Mouse (Mus musculus): Measurements from ENCODE around the gene Tns4. TPM values are rescaled to one million over a fixed set of nuclear protein-coding genes. Genes with fewer than 3 reads are reported as not detected.

Gene Tns4
- polyA plus RNA-seq, 1 experiment from 2014 or later: 0.84 TPM

DNA sequence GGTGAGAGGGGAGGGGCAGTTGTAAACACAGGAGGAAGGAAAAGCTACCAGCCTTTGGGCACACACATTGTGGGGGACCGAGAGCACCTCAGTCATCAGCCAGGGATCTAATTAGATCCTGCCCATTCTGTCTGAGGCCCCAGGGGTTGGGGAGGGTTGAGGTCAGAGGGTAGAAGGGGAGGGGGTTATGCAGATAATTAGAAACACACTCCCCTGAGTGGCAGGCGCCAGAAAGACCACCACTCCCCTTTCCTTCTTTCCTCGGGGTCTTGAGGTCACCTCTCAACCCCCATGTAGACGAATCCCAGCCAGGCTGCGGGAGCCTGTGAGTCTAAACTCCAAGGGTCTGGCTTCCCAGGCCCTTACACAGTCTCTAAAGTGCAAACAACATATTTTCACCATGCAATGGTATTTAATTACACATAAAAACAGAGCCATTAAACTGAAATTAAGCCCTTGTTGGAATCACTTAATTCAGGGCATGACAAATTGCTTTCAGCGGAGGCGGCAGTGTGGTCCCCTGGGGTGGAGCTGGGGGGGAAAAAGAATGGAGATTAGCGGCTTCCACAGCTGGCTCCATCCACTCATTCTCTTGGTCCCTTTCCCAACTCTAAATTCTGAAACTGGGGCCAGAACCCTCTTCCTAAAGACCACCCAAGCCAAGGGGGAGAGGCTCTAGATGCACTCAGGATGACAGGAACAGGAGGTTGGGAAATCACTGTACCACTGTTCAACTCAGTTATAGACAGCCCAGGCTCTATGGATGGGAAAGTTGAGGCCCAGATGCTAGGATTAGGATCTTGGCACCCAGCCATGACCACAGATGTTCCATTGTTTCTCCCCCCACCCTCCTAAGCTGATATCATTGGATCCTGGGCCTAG lies 33.3 kb downstream of the Tns4 start:
- Histone ChIP-seq H3K27me3 (ENCODE audit: low read depth, poor library complexity, severe bottlenecking) (0 out of 2 replicates have a peak, but pooled peaks cover 6% of the 10 kb centered on the region), H3K4me1 (peaks cover 25% of the 10 kb centered on the region), H3K4me3 (0 out of 2 replicates have a peak overlapping the region, but pooled peaks have one; percentile 0), H3K9me3 (replicated peaks) (peaks cover 4% of the 10 kb centered on the region; the same call in 1 of the 2 replicates), H3K36me3 (peaks cover 19% of the 10 kb centered on the region), H3K27ac (replicated peaks) (peak overlapping the region; percentile 50)
- DNase-seq (ENCODE audit: low spot score): peak; percentile 54
- WGBS: 10% methylated on average over 8 of the region's 8 CpGs

DNA sequence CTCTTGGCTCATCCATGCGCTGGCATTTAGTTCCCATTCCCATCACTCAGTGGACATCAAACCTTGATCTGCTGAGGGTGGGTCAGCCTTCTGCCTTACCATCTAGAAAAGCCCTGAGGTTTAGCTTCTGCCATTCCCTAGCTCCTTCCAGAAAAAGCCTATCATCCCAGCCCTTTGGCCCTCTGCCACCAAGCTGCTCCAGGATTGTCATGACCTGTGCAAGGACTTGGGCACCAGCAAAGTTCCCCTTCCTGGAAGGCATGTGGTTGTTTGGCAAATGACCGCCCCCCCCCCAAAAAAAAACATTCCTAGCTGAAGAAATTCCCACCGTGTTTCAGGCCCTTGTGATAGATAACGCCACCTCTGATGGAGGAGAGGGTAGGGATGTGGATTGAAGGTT lies 34.0 kb downstream of the Tns4 start:
- peaks cover 25% of the 10 kb centered on the region for H3K4me1 ChIP-seq
- peaks cover 25% of the 10 kb centered on the region for H3K36me3 ChIP-seq
- 53% methylated on average over 4 of the region's 4 CpGs for WGBS
- H3K27ac ChIP-seq (replicated peaks): peak overlapping the region; percentile 50; the same call in 1 of the 2 replicates
- no peak overlapping the region for H3K4me3 ChIP-seq
- H3K27me3 ChIP-seq (ENCODE audit: low read depth, poor library complexity, severe bottlenecking): 0 out of 2 replicates have a peak, but pooled peaks cover 4% of the 10 kb centered on the region
- H3K9me3 ChIP-seq (replicated peaks): peaks cover 4% of the 10 kb centered on the region; the same call in 1 of the 2 replicates
- no peak for DNase-seq (ENCODE audit: low spot score)

DNA sequence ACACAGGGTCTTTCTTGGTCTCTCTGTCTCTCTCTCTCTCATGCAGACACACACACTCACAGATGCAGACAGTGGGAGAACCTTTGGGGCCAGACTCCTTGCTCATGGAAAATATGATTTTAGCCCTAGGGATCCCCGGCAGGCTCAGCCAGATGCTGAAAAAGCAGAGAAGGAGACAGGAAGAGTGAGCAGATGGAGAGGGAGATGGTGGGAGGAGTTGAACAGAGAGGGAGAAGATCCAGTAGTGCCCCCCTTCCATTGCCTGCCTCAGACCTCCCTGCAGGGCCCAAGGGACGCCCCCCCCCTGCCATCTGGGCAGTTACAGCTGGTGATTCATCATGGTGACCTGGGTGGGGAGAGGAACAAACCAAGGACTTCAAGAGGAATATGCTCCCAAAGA lies 41.5 kb downstream of the Tns4 start:
- no peaks in the 10 kb centered on the region for H3K9me3 ChIP-seq (replicated peaks)
- DNase-seq (ENCODE audit: low spot score): no peak
- H3K36me3 ChIP-seq: peaks cover 84% of the 10 kb centered on the region
- H3K4me3 ChIP-seq: no peak overlapping the region
- H3K27ac ChIP-seq (replicated peaks): peak overlapping the region; percentile 61
- WGBS: 81% methylated on average over 2 of the region's 2 CpGs
- H3K4me1 ChIP-seq: peaks cover 46% of the 10 kb centered on the region
- no peaks in the 10 kb centered on the region for H3K27me3 ChIP-seq (ENCODE audit: low read depth, poor library complexity, severe bottlenecking)

DNA sequence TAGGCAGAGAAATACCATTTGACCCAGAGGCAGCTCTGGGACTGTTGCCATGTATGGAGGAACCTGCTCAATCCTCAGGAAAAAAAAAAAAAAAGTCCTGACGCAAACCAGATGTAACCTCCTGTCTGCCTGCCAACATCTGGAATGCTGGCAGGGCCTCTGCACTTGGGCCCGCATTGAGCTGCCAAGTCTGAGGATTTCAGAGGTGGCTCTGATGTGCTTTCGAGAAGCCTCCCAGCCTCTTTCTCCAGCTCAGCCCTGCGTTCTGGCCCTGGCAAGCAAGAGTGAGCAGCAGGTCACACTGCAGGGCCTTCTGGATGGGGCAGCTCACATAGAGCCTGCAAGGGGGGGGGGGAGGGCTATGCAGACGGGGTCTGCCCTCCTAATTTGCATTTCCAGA lies 42.0 kb downstream of the Tns4 start:
- no peak for DNase-seq (ENCODE audit: low spot score)
- Histone ChIP-seq H3K9me3 (replicated peaks) (no peaks in the 10 kb centered on the region), H3K27ac (replicated peaks) (peak overlapping the region; percentile 61), H3K36me3 (peaks cover 79% of the 10 kb centered on the region), H3K4me1 (peaks cover 49% of the 10 kb centered on the region), H3K4me3 (no peak overlapping the region), H3K27me3 (ENCODE audit: low read depth, poor library complexity, severe bottlenecking) (no peaks in the 10 kb centered on the region)
- WGBS: 66% methylated on average over 5 of the region's 5 CpGs

DNA sequence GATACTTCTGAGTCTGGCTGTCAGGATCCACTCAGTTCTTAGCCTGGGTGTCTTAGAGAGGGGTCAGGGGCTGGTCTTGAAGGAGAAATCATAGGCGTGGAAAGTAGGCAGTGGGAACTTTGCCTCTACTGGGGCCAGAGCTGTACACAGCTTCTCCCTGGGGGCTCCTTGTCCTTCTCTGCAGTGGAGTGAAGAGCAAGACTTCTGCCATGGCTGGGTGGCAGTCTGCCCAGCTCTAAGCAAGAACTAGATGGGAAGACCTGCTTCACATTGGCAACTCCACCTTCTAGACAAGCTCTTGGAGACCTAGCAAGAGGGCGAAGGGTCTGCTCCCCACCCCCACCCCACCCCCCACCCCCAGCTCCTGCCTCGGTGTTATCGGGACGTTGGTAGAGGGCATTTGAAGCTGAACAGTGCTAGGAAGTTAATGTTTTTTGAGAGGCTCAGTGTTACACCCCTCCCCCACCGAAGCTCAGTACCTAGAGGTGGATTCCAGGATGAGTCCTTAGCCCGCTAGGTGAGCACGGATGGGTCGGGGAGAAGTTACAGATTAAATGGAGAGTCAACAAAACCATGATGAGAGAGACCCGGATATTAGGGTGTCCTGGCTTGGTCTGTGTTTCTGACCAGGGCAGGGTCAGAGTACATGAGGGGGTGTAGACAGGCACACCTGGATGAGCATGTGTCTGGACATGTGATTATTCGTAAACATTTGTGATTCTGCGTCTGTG lies 43.8 kb downstream of the Tns4 start:
- Histone ChIP-seq H3K4me3 (no peak overlapping the region), H3K4me1 (peaks cover 67% of the 10 kb centered on the region), H3K27me3 (ENCODE audit: low read depth, poor library complexity, severe bottlenecking) (no peaks in the 10 kb centered on the region), H3K9me3 (replicated peaks) (no peaks in the 10 kb centered on the region), H3K27ac (replicated peaks) (no peak overlapping the region), H3K36me3 (peaks cover 61% of the 10 kb centered on the region)
- no peak for DNase-seq (ENCODE audit: low spot score)
- 89% methylated on average over 12 of the region's 12 CpGs for WGBS

DNA sequence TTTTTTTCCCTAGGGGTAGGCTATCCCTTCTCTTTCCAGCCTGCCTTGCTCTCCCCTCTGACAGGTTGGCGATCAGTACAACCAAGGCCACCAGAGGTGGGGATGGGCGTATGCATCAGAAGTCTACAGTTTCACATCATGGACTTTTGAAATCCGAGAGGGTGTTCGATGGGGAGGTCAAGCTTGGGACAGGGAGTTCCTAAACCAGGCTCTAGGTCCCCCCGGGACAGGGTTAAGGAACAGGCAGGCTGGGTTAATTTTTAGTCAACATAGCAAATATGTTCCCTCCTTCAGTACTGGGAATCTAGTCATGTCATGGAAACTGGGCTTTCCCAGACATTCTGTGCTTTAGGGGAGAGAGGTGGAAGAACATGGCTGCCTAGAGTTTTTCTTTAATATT lies 44.8 kb downstream of the Tns4 start:
- Histone ChIP-seq H3K9me3 (replicated peaks) (no peaks in the 10 kb centered on the region), H3K27me3 (ENCODE audit: low read depth, poor library complexity, severe bottlenecking) (no peaks in the 10 kb centered on the region), H3K4me1 (peaks cover 77% of the 10 kb centered on the region), H3K36me3 (peaks cover 51% of the 10 kb centered on the region), H3K4me3 (no peak overlapping the region), H3K27ac (replicated peaks) (no peak overlapping the region)
- 80% methylated on average over 5 of the region's 5 CpGs for WGBS
- DNase-seq (ENCODE audit: low spot score): no peak

DNA sequence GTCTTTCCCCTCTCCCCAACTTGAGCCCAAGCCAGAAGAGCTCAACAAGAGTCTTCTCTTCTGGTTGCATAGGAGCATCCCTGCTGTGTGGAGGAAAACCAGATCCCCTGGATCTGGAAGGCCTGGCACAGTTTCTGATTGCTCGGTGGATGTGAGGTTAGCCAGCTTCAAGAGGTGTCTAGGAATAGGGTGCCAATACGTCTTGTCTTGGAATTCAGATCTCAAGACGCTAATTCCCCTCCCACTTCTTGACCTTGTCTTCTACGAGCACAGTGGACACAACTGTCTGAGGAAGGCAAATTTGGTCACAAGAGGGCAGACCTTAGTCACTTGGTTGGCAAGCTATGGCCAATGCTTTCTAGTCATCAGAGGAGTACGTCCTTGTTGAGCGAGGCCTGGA lies 45.5 kb downstream of the Tns4 start:
- H3K4me1 ChIP-seq: peaks cover 77% of the 10 kb centered on the region
- H3K27me3 ChIP-seq (ENCODE audit: low read depth, poor library complexity, severe bottlenecking): peaks cover 5% of the 10 kb centered on the region; the same call in 1 of the 2 replicates
- H3K4me3 ChIP-seq: peak overlapping the region; percentile 14
- 88% methylated on average over 6 of the region's 6 CpGs for WGBS
- H3K36me3 ChIP-seq: peaks cover 45% of the 10 kb centered on the region
- no peak overlapping the region for H3K27ac ChIP-seq (replicated peaks)
- no peak for DNase-seq (ENCODE audit: low spot score)
- H3K9me3 ChIP-seq (replicated peaks): no peaks in the 10 kb centered on the region

DNA sequence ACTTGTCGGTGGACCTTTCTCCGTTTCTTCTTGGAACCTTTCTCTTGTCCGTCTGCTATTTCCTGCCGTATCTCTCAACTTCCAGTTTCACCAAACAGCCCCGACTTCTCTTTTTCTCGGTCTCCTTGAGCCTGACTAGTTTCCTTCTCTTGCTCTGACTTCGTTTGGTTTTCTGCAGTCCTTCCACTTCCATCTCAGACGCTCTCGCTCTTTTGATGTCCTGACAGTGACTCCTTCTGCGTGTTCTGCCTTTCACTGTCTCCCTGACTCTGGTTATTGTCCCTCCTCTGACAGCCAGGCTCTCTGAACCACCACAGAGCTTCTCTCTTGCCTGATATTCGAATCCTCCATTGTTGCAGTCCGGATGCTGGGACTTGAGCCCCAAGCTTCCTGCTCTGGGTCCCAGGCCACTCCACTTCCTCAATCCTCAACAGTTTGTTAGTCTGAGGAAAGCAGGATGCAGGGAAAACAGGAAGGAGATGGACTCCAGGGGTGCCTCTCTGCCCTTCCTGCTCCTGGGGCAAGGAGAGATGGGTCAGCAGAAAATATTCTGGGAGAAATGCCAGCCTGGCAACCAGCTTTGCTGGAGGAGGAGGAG lies 46.2 kb downstream of the Tns4 start:
- H3K4me1 ChIP-seq: peaks cover 77% of the 10 kb centered on the region
- H3K27ac ChIP-seq (replicated peaks): peak overlapping the region; percentile 92
- peak overlapping the region; percentile 62 for H3K4me3 ChIP-seq
- peaks cover 6% of the 10 kb centered on the region; the same call in 1 of the 2 replicates for H3K27me3 ChIP-seq (ENCODE audit: low read depth, poor library complexity, severe bottlenecking)
- H3K9me3 ChIP-seq (replicated peaks): no peaks in the 10 kb centered on the region
- no peak for DNase-seq (ENCODE audit: low spot score)
- H3K36me3 ChIP-seq: peaks cover 38% of the 10 kb centered on the region
- WGBS: 68% methylated on average over 12 of the region's 12 CpGs

DNA sequence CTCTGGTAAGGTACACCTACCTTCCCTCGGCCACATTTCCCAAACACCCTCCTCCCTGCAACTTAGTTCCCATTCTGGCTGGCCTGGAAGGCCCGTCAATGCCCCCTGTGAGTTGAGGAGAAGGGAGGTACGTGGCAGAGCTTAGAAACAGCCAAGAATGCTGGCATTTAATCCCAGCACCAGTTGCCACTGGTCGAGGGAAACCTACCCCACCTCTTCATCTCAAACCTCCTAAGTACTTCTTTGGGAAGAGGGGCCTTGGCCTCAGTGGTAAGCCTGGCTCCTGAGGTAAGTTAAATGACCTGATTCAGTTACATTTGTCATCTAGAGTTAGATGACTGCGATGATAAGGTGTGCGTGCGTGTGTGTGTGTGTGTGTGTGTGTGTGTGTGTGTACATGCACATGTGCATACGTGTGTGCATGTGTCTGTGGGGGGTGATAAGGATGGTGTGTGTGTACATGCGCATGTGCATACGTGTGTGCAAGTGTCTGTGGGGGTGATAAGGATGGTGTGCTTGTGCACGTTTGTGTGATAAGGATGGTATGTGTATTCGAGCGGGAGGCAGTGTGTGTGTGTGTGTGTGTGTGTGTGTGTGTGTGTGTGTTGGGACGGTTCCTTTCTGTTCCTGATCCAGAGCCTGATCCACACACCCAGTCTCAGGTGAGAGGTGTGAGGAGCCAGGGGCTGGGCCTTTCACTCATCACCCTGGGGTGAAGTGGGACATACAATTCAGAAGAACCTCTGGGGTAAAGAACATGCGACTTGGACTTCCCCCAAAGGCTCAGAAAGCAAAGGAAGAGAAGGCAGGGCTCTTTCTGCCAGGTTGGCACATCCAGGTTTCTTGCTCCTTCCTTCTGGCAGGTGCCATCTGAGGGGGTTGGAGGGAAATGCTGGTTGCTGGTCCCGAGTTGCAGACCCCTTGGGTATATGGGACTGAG lies 47.0 kb downstream of the Tns4 start:
- peak overlapping the region; percentile 92 for H3K27ac ChIP-seq (replicated peaks)
- H3K9me3 ChIP-seq (replicated peaks): no peaks in the 10 kb centered on the region
- 62% methylated on average over 16 of the region's 16 CpGs for WGBS
- H3K27me3 ChIP-seq (ENCODE audit: low read depth, poor library complexity, severe bottlenecking): peaks cover 6% of the 10 kb centered on the region; the same call in 1 of the 2 replicates
- peaks cover 69% of the 10 kb centered on the region for H3K4me1 ChIP-seq
- H3K4me3 ChIP-seq: peak overlapping the region; percentile 62
- no peak for DNase-seq (ENCODE audit: low spot score)
- H3K36me3 ChIP-seq: peaks cover 29% of the 10 kb centered on the region

DNA sequence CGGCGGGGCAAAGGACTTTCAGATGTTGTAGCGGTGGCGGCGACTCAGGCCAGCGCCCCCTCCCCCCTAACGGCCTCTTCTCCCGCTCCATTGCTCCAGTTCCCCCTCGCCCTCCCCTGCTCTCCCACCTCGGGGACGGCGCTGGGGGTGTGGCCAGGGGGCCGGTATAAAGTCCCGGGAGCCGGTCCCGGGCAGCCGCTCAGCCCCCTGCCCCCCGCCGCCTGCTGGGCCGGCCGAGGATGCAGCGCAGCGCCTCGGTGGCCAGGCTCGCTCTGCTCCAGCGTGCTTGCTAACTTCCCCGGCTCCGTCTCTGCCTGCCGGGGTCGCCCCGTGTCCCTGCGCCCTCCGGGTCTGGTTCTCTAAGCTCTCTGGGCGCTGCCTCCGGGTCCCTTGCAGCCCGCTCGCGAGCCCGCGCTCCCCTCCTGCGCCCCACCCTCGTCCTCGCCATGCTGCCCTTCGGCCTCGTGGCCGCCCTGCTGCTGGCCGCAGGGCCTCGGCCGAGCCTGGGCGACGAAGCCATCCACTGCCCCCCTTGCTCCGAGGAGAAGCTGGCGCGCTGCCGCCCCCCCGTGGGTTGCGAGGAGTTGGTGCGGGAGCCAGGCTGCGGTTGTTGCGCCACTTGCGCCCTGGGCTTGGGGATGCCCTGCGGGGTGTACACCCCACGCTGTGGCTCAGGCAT lies 47.9 kb downstream of the Tns4 start, which contains the start of gene Igfbp4:
TSS of gene Igfbp4 (plus strand) at position 194 of the 679 bp plus-strand sequence.
- peak within 1 kb of the TSS; percentile 92 for H3K27ac ChIP-seq (replicated peaks)
- H3K36me3 ChIP-seq: peaks cover 26% of the 10 kb centered on the region
- under 1% methylated on average over 62 of the region's 63 CpGs for WGBS
- peak within 1 kb of the TSS; percentile 62 for H3K4me3 ChIP-seq
- no peaks in the 10 kb centered on the region for H3K9me3 ChIP-seq (replicated peaks)
- DNase-seq (ENCODE audit: low spot score): peak; percentile 84
- H3K4me1 ChIP-seq: peaks cover 64% of the 10 kb centered on the region
- peaks cover 6% of the 10 kb centered on the region; the same call in 1 of the 2 replicates for H3K27me3 ChIP-seq (ENCODE audit: low read depth, poor library complexity, severe bottlenecking)

DNA sequence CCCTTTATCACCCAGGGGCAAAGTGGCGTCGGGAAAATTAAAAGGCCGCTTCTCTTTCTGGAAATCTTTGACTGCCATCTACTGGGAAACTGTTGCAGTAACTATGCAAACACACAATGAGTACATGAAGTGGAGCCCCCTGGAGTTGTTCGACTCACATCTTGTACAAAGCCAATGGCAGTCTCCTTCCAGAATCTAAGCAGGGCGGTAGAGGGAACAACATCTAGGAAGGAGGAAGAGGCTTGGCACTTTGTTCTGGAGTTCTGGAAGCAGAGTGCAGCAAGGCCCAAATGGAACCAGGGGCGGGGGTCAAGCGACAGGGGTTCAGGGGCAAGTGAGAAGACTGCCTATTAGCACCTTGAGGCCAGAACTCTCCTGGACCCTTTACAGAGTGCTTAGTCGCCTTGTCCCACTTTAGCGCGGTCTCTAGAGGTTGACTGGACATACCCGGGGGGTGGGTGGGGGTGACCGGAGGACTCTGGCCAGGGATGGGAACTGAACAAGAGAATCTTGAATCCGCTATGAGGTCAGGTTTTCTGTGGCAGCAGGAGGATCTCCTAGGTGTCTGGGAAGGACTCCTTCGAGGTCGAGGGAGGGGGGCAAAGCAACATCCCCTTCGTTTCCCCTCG lies 48.6 kb downstream of the Tns4 start:
- Histone ChIP-seq H3K9me3 (replicated peaks) (no peaks in the 10 kb centered on the region), H3K4me1 (peaks cover 61% of the 10 kb centered on the region), H3K27me3 (ENCODE audit: low read depth, poor library complexity, severe bottlenecking) (peaks cover 6% of the 10 kb centered on the region; the same call in 1 of the 2 replicates), H3K36me3 (peaks cover 20% of the 10 kb centered on the region), H3K27ac (replicated peaks) (peak overlapping the region; percentile 92), H3K4me3 (peak overlapping the region; percentile 62)
- peak; percentile 58 for DNase-seq (ENCODE audit: low spot score)
- WGBS: under 1% methylated on average over 17 of the region's 17 CpGs

All from midbrain, embryonic 10.5 days (tissue).